Mouse (Mus musculus) midbrain, embryonic 14.5 days (tissue): ENCODE data around the gene Cd79b. TPM values are rescaled to one million over a fixed set of nuclear protein-coding genes. Genes with fewer than 3 reads are reported as not detected.

Source experiments
- ATAC-seq: fragments of 200-750 bp; cut with Nextera tagmentation; 2 replicates; pipeline ENCODE4 v1.8.0; 2017; ENCODE audit warnings: moderate number of reproducible peaks, moderate library complexity; ENCODE audit not compliant: low FRiP score, low TSS enrichment
- DNase-seq: peaks from one replicate; pipeline ENCODE4 v3.0.0-alpha.2; 2015
- H3K27ac ChIP-seq: fragments of 300-500 bp; sonication (generic); replicated peaks from 2 replicates; pipeline ENCODE4 v1.5.1; 2014; ENCODE audit warnings: mild to moderate bottlenecking, low read depth, low read length, moderate library complexity
- H3K27me3 ChIP-seq: fragments of 300-500 bp; sonication (generic); 2 replicates; pipeline ENCODE4 v1.6.1; 2014; ENCODE audit warnings: low read length, control low read depth, mixed read lengths; ENCODE audit not compliant: control insufficient read depth, insufficient read depth
- H3K36me3 ChIP-seq: fragments of 300-500 bp; sonication (generic); 2 replicates; pipeline ENCODE4 v1.6.1; 2014; ENCODE audit warnings: low read length, control low read depth; ENCODE audit not compliant: control insufficient read depth, insufficient read depth
- H3K4me1 ChIP-seq: fragments of 300-500 bp; sonication (generic); 2 replicates; pipeline ENCODE4 v1.6.1; 2014; ENCODE audit warnings: mild to moderate bottlenecking, antibody characterized with exemption, low read length, control low read depth; ENCODE audit not compliant: control insufficient read depth, insufficient read depth
- H3K4me2 ChIP-seq: fragments of 300-500 bp; sonication (generic); 2 replicates; pipeline ENCODE4 v1.6.1; 2014; ENCODE audit warnings: mild to moderate bottlenecking, low read length, moderate library complexity
- H3K4me3 ChIP-seq: fragments of 300-500 bp; sonication (generic); replicated peaks from 2 replicates; pipeline ENCODE4 v1.5.1; 2014; ENCODE audit warnings: low read depth, low read length
- H3K9ac ChIP-seq: fragments of 300-500 bp; sonication (generic); replicated peaks from 2 replicates; pipeline ENCODE4 v1.6.1; 2014; ENCODE audit warnings: mild to moderate bottlenecking, low read length, moderate library complexity
- H3K9me3 ChIP-seq: fragments of 300-500 bp; sonication (generic); 2 replicates; pipeline ENCODE4 v1.6.1; 2016; ENCODE audit warnings: low read length, control low read depth, mixed read lengths; ENCODE audit not compliant: control insufficient read depth
- WGBS: fragments of 180-500 bp; shearing (Covaris S2); extraction: QIAGEN DNeasy Blood & Tissue Kit; methylation state at CpG from one replicate; pipeline ENCODE4 v1.1.7; 2014; 5-methylcytosine and 5-hydroxymethylcytosine counted together
- polyA plus RNA-seq: library from polyadenylated mRNA; unstranded; fragments of >200 nt; fragmentation: Nextera tagmentation; extraction: Ambion mirVana; gene quantifications from 2 replicates; pipeline ENCODE4 v1.2.1, GENCODE M21; 2014

Cd79b gene
- polyA plus RNA-seq, 1 experiment from 2014 or later = 0.59 TPM

DNA sequence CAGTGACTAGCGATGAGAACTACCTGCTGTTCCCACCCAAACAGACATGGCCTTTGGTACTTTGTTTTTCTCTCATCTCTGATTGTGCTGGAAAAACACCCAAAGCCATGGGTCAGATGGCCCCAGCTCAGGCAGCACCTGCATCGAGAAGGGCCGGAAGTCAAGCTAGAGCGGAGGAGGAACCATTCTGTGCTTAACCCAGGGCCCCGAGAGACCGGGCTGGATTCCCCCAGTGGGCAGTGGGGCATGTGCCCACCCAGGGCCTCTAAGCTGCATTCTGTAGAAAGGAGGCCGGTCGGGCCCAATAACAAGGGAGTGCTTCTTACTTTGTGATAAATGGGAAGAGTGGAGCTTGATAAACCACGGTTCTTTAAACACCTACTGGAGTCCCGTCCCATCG lies 6.4 kb downstream of the Cd79b start:
- Histone ChIP-seq H3K4me1 (no peaks in the 10 kb centered on the region), H3K27me3 (no peaks in the 10 kb centered on the region), H3K4me2 (no peak overlapping the region), H3K9ac (no peak overlapping the region), H3K36me3 (no peaks in the 10 kb centered on the region), H3K9me3 (no peaks in the 10 kb centered on the region), H3K27ac (no peak overlapping the region), H3K4me3 (no peak overlapping the region)
- 88% methylated on average over 11 of the region's 11 CpGs for WGBS
- ATAC-seq (no peak), DNase-seq (no peak)

DNA sequence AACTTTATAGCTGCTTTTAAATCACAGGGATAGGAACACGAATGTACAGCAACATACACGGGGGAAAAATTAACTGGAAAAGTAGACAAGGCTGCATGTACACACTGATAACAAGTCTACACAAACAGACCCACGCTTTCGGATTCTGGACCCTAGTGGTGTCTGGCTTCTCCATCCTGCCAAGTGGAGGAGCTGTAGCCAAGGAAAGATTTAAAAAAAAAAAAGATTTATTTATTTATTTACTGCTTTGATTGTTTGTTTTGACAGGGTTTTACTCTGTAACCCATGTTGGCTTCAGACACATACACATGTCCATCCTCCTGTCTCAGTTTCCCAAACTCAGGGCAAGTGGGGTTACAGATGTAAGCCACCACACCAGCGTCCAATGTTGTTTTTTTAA lies 7.1 kb downstream of the Cd79b start:
- Histone ChIP-seq H3K9me3 (no peaks in the 10 kb centered on the region), H3K27ac (no peak overlapping the region), H3K4me3 (no peak overlapping the region), H3K36me3 (no peaks in the 10 kb centered on the region), H3K9ac (no peak overlapping the region), H3K4me1 (no peaks in the 10 kb centered on the region), H3K27me3 (no peaks in the 10 kb centered on the region), H3K4me2 (no peak overlapping the region)
- ATAC-seq (no peak), DNase-seq (no peak)
- 84% methylated on average over 5 of the region's 5 CpGs for WGBS

DNA sequence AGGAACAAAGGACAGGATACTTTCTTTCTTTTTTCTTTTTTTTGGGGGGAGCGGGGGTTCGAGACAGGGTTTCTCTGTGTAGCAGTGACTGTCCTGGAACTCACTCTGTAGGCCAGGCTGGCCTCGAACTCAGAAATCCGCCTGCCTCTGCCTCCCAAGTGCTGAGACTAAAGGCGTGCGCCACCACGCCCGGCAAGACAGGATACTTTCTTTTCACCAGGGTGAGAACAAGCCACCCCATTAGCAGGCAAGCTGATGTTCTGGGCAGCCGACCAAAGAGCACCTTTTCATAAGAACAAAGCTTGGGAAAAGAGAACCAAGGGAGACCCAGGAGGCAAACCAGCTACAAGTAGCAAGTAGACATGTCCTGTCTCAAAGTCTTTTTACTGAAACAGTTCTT lies 7.8 kb downstream of the Cd79b start:
- no peak overlapping the region for H3K9ac ChIP-seq
- H3K4me1 ChIP-seq = no peaks in the 10 kb centered on the region
- 84% methylated on average over 9 of the region's 9 CpGs for WGBS
- no peak overlapping the region for H3K4me3 ChIP-seq
- H3K27ac ChIP-seq = no peak overlapping the region
- no peaks in the 10 kb centered on the region for H3K36me3 ChIP-seq
- H3K4me2 ChIP-seq = no peak overlapping the region
- no peak for DNase-seq
- H3K9me3 ChIP-seq = no peaks in the 10 kb centered on the region
- no peak for ATAC-seq
- no peaks in the 10 kb centered on the region for H3K27me3 ChIP-seq

- Histone ChIP-seq H3K4me2 (no peak overlapping the region), H3K9ac (no peak overlapping the region), H3K36me3 (no peaks in the 10 kb centered on the region), H3K27me3 (no peaks in the 10 kb centered on the region), H3K4me1 (no peaks in the 10 kb centered on the region), H3K4me3 (no peak overlapping the region), H3K9me3 (no peaks in the 10 kb centered on the region), H3K27ac (no peak overlapping the region)
- DNase-seq (no peak), ATAC-seq (no peak)
- WGBS = 93% methylated on average over 3 of the region's 3 CpGs
Observed at GRCm38 (mm10) chr11:106306065-106306385, 8.5 kb downstream of the Cd79b start.

- H3K4me1 ChIP-seq = no peaks in the 10 kb centered on the region
- H3K9me3 ChIP-seq = no peaks in the 10 kb centered on the region
- H3K27ac ChIP-seq = no peak overlapping the region
- no peak overlapping the region for H3K4me2 ChIP-seq
- no peak for DNase-seq
- no peaks in the 10 kb centered on the region for H3K27me3 ChIP-seq
- no peak overlapping the region for H3K4me3 ChIP-seq
- H3K9ac ChIP-seq = no peak overlapping the region
- 86% methylated on average over 10 of the region's 10 CpGs for WGBS
- no peak for ATAC-seq
- no peaks in the 10 kb centered on the region for H3K36me3 ChIP-seq
Observed at GRCm38 (mm10) chr11:106305348-106306064, 9.1 kb downstream of the Cd79b start.

DNA sequence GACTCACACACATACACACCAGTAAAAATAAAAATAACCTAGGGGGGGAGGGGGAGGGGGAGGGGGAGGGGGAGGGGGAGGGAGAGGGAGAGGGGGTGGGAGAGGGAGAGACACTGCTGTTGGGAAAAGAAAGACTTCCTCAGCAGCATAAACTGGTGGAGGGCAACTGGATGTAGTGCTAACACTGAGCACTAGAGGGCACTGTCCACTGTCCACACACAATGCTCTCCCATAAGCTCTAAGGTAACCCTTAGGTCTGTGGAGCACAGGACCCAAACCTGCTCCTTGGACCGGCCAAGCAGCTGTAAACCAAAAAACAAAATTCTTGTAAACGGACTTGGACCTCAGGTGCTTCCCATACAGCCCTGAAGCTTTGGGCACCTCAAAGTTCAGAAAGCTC lies 11.9 kb downstream of the Cd79b start:
- Histone ChIP-seq H3K4me3 (no peak overlapping the region), H3K27ac (no peak overlapping the region), H3K4me2 (no peak overlapping the region), H3K4me1 (no peaks in the 10 kb centered on the region), H3K9ac (no peak overlapping the region), H3K9me3 (no peaks in the 10 kb centered on the region), H3K36me3 (no peaks in the 10 kb centered on the region), H3K27me3 (no peaks in the 10 kb centered on the region)
- 16% methylated on average over 2 of the region's 2 CpGs for WGBS
- DNase-seq (peak; percentile 72), ATAC-seq (no peak)

- WGBS = 86% methylated on average over 9 of the region's 9 CpGs
- Histone ChIP-seq H3K4me3 (no peak within 1 kb of the TSS), H3K27me3 (no peaks in the 10 kb centered on the region), H3K9ac (no peak within 1 kb of the TSS), H3K4me1 (no peaks in the 10 kb centered on the region), H3K4me2 (no peak within 1 kb of the TSS), H3K27ac (no peak within 1 kb of the TSS), H3K9me3 (no peaks in the 10 kb centered on the region), H3K36me3 (no peaks in the 10 kb centered on the region)
- no peak for DNase-seq
- no peak for ATAC-seq
Observed at GRCm38 (mm10) chr11:106301765-106302164, 12.8 kb downstream of the Cd79b start, which contains the start of gene Gh. TSS of gene Gh (minus strand) at chr11:106301865.

GRCm38 (mm10) chr11:106291861-106292260 lies 22.7 kb downstream of the Cd79b start:
- DNase-seq = no peak
- Histone ChIP-seq H3K9ac (no peak overlapping the region), H3K27ac (no peak overlapping the region), H3K4me2 (no peak overlapping the region), H3K4me3 (no peak overlapping the region), H3K36me3 (no peaks in the 10 kb centered on the region), H3K4me1 (no peaks in the 10 kb centered on the region), H3K9me3 (no peaks in the 10 kb centered on the region), H3K27me3 (no peaks in the 10 kb centered on the region)
- no peak for ATAC-seq
- WGBS = 84% methylated on average over 2 of the region's 2 CpGs

DNA sequence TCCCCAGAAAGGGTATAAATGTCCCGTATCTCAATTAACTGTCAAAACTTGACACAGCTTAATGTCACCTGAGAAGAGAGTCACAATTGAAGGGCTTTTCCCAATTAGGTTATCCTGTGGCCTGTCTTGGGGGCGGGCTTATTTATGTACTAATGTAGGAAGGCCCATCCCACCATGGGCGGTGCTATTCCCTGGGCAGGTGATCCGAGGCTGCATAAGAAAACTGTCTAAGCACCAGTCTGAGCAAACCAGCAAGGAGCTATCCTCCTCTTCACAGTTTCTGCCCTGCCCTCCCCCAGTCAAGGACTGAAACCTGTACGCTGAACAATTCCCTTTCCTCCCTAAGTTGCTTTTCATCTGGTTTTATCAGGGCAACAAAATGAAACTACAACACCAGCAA lies 24.2 kb downstream of the Cd79b start:
- H3K9ac ChIP-seq = no peak overlapping the region
- ATAC-seq (no peak), DNase-seq (no peak)
- no peak overlapping the region for H3K27ac ChIP-seq
- no peaks in the 10 kb centered on the region for H3K36me3 ChIP-seq
- no peaks in the 10 kb centered on the region for H3K9me3 ChIP-seq
- H3K4me1 ChIP-seq = no peaks in the 10 kb centered on the region
- no peak overlapping the region for H3K4me2 ChIP-seq
- 94% methylated on average over 5 of the region's 5 CpGs for WGBS
- no peaks in the 10 kb centered on the region for H3K27me3 ChIP-seq
- no peak overlapping the region for H3K4me3 ChIP-seq
